Mouse (Mus musculus): ENCODE results near the gene Rsl1d1. TPM values are rescaled to one million over a fixed set of nuclear protein-coding genes. Genes with fewer than 3 reads are reported as not detected.
A peak's percentile ranks its signal among the peaks of the same experiment; 100 is the strongest.

The Rsl1d1 gene
- total and polyA plus RNA-seq, 2 experiments from 2014 or later = 96.1 to 157 TPM

GRCm38 (mm10) chr16:11176884-11177244 is 26.3 kb downstream of the Rsl1d1 start:
- Histone ChIP-seq H3K4me2 (ENCODE audit: low read depth) (peak overlapping the region; percentile 94), H3K9me3 (ENCODE audit: low read length) (no peaks in the 10 kb centered on the region), H3K9ac (peak overlapping the region; percentile 78; the same call in 1 of the 2 replicates), H3K4me1 (ENCODE audit: insufficient read depth) (no peaks in the 10 kb centered on the region), H3K4me3 (ENCODE audit: low read depth, low read length) (peak overlapping the region; percentile 79), H3K36me3 (ENCODE audit: insufficient read depth) (no peaks in the 10 kb centered on the region), H3K27ac (ENCODE audit: low read depth, low read length) (no peak overlapping the region), H3K27me3 (ENCODE audit: insufficient read depth, low read length) (no peaks in the 10 kb centered on the region)
- WGBS = 4% methylated on average over 4 of the region's 4 CpGs
- no peak for ATAC-seq
- no peak for DNase-seq
- no peak for TF ChIP-seq CTCF (IDR thresholded peaks at IDR 0.05; ENCODE audit: low read depth)

- H3K4me2 ChIP-seq (ENCODE audit: low read depth) = peak within 1 kb of the TSS; percentile 94
- H3K36me3 ChIP-seq (ENCODE audit: insufficient read depth) = no peaks in the 10 kb centered on the region
- no peaks in the 10 kb centered on the region for H3K4me1 ChIP-seq (ENCODE audit: insufficient read depth)
- no peaks in the 10 kb centered on the region for H3K27me3 ChIP-seq (ENCODE audit: insufficient read depth, low read length)
- 3% methylated on average over 57 of the region's 57 CpGs for WGBS
- DNase-seq (peak; percentile 94), ATAC-seq (peak; percentile 96)
- H3K9ac ChIP-seq = peak within 1 kb of the TSS; percentile 78
- peak within 1 kb of the TSS; percentile 79 for H3K4me3 ChIP-seq (ENCODE audit: low read depth, low read length)
- peak within 1 kb of the TSS; percentile 86 for H3K27ac ChIP-seq (ENCODE audit: low read depth, low read length)
- H3K9me3 ChIP-seq (ENCODE audit: low read length) = no peaks in the 10 kb centered on the region
- TF ChIP-seq CTCF (IDR thresholded peaks at IDR 0.05; ENCODE audit: low read depth) = peak; percentile 86
Observed at GRCm38 (mm10) chr16:11176208-11176883, 26.8 kb downstream of the Rsl1d1 start, which contains the start of gene Zc3h7a. TSS of gene Zc3h7a (minus strand) at chr16:11176393.

- 3% methylated on average over 72 of the region's 72 CpGs for WGBS
- Histone ChIP-seq H3K36me3 (ENCODE audit: insufficient read depth) (no peaks in the 10 kb centered on the region), H3K4me2 (ENCODE audit: low read depth) (peak overlapping the region; percentile 94), H3K27me3 (ENCODE audit: insufficient read depth, low read length) (no peaks in the 10 kb centered on the region), H3K9ac (peak overlapping the region; percentile 78), H3K27ac (ENCODE audit: low read depth, low read length) (peak overlapping the region; percentile 86), H3K4me1 (ENCODE audit: insufficient read depth) (no peaks in the 10 kb centered on the region), H3K4me3 (ENCODE audit: low read depth, low read length) (peak overlapping the region; percentile 79), H3K9me3 (ENCODE audit: low read length) (no peaks in the 10 kb centered on the region)
- TF ChIP-seq CTCF (IDR thresholded peaks at IDR 0.05; ENCODE audit: low read depth) = no peak
- peak; percentile 60 for ATAC-seq
- DNase-seq = peak; percentile 14
Observed at GRCm38 (mm10) chr16:11175489-11176207, 27.5 kb downstream of the Rsl1d1 start.

- H3K36me3 ChIP-seq (ENCODE audit: insufficient read depth) = no peaks in the 10 kb centered on the region
- peak overlapping the region; percentile 86; the same call in 1 of the 2 replicates for H3K27ac ChIP-seq (ENCODE audit: low read depth, low read length)
- H3K9me3 ChIP-seq (ENCODE audit: low read length) = no peaks in the 10 kb centered on the region
- peak overlapping the region; percentile 94 for H3K4me2 ChIP-seq (ENCODE audit: low read depth)
- H3K4me1 ChIP-seq (ENCODE audit: insufficient read depth) = no peaks in the 10 kb centered on the region
- H3K9ac ChIP-seq = peak overlapping the region; percentile 78; the same call in 1 of the 2 replicates
- TF ChIP-seq CTCF (IDR thresholded peaks at IDR 0.05; ENCODE audit: low read depth) = no peak
- H3K27me3 ChIP-seq (ENCODE audit: insufficient read depth, low read length) = no peaks in the 10 kb centered on the region
- DNase-seq (no peak), ATAC-seq (no peak)
- peak overlapping the region; percentile 79 for H3K4me3 ChIP-seq (ENCODE audit: low read depth, low read length)
- 9% methylated on average over 9 of the region's 9 CpGs for WGBS
Observed at GRCm38 (mm10) chr16:11175100-11175488, 28.0 kb downstream of the Rsl1d1 start.

- Histone ChIP-seq H3K36me3 (ENCODE audit: insufficient read depth) (no peaks in the 10 kb centered on the region), H3K4me2 (ENCODE audit: low read depth) (peak overlapping the region; percentile 94), H3K4me1 (ENCODE audit: insufficient read depth) (no peaks in the 10 kb centered on the region), H3K27me3 (ENCODE audit: insufficient read depth, low read length) (no peaks in the 10 kb centered on the region), H3K4me3 (ENCODE audit: low read depth, low read length) (peak overlapping the region; percentile 79), H3K9me3 (ENCODE audit: low read length) (no peaks in the 10 kb centered on the region), H3K9ac (peak overlapping the region; percentile 78; the same call in 1 of the 2 replicates), H3K27ac (ENCODE audit: low read depth, low read length) (no peak overlapping the region)
- WGBS = 5% methylated on average over 10 of the region's 10 CpGs
- no peak for ATAC-seq
- peak; percentile 65 for TF ChIP-seq CTCF (IDR thresholded peaks at IDR 0.05; ENCODE audit: low read depth)
- DNase-seq = peak; percentile 72
Observed at GRCm38 (mm10) chr16:11174671-11175081, 28.5 kb downstream of the Rsl1d1 start.

- 88% methylated on average over 6 of the region's 6 CpGs for WGBS
- no peaks in the 10 kb centered on the region for H3K27me3 ChIP-seq (ENCODE audit: insufficient read depth, low read length)
- no peak overlapping the region for H3K4me3 ChIP-seq (ENCODE audit: low read depth, low read length)
- no peak for ATAC-seq
- TF ChIP-seq CTCF (IDR thresholded peaks at IDR 0.05; ENCODE audit: low read depth) = no peak
- no peak overlapping the region for H3K4me2 ChIP-seq (ENCODE audit: low read depth)
- no peaks in the 10 kb centered on the region for H3K4me1 ChIP-seq (ENCODE audit: insufficient read depth)
- no peak for DNase-seq
- H3K36me3 ChIP-seq (ENCODE audit: insufficient read depth) = no peaks in the 10 kb centered on the region
- no peaks in the 10 kb centered on the region for H3K9me3 ChIP-seq (ENCODE audit: low read length)
- no peak overlapping the region for H3K9ac ChIP-seq
- no peak overlapping the region for H3K27ac ChIP-seq (ENCODE audit: low read depth, low read length)
Observed at GRCm38 (mm10) chr16:11171679-11172078, 31.5 kb downstream of the Rsl1d1 start.

- Histone ChIP-seq H3K36me3 (ENCODE audit: insufficient read depth) (peaks cover 12% of the 10 kb centered on the region), H3K9ac (no peak overlapping the region), H3K27ac (ENCODE audit: low read depth, low read length) (no peak overlapping the region), H3K4me3 (ENCODE audit: low read depth, low read length) (no peak overlapping the region), H3K27me3 (ENCODE audit: insufficient read depth, low read length) (no peaks in the 10 kb centered on the region), H3K9me3 (ENCODE audit: low read length) (no peaks in the 10 kb centered on the region), H3K4me2 (ENCODE audit: low read depth) (no peak overlapping the region), H3K4me1 (ENCODE audit: insufficient read depth) (no peaks in the 10 kb centered on the region)
- DNase-seq (no peak), ATAC-seq (no peak)
- no peak for TF ChIP-seq CTCF (IDR thresholded peaks at IDR 0.05; ENCODE audit: low read depth)
- WGBS = 96% methylated on average over 2 of the region's 2 CpGs
Observed at GRCm38 (mm10) chr16:11166431-11166830, 36.7 kb downstream of the Rsl1d1 start.

Data from forebrain, postnatal 0 days (tissue).